Mouse (Mus musculus) gastrocnemius, postnatal 14 days (tissue): Measurements from ENCODE around the gene Gm10024. TPM values are rescaled to one million over a fixed set of nuclear protein-coding genes. Genes with fewer than 3 reads are reported as not detected.
"Not testable (repeated sequence)": the region's sequence is repeated elsewhere in the genome, so short reads cannot be mapped to it uniquely, and the experiment has no call there.

Experiments used
- DNase-seq: peaks from one replicate; pipeline ENCODE4 v3.0.0; 2021; ENCODE audit warnings: mixed read lengths
- intact Hi-C: fragments of 180-260 bp; cut with DNase I; formaldehyde crosslinking; loops from one replicate; pipeline ENCODE4 v1.15.1; 2025; ENCODE audit warnings: low total_unique reads
- long read RNA-seq, 2 experiments: library from polyadenylated mRNA; stranded (forward); transcript quantifications; one replicate each; pipeline ENCODE4 v2.0.0; 2021
- total RNA-seq, 2 experiments: library from RNA; stranded (reverse); gene quantifications; 2 replicates each; pipeline ENCODE4 v1.2.3; 2021

Gm10024 gene
- not detected for total RNA-seq
- long read RNA-seq, experiment 1, result 0 reads
- long read RNA-seq, experiment 2, result 0 reads

- DNase-seq, intact Hi-C loops: not testable (repeated sequence)
Measured at GRCm38 (mm10) chr10:77711157-77711556, at the start of gene Gm10024. Gm10024 (plus strand) TSS chr10:77711457.

GRCm38 (mm10) chr10:77663949-77664665, 47.1 kb upstream of the Gm10024 start:
- intact Hi-C loops, result no loop called here
- no peak for DNase-seq

GRCm38 (mm10) chr10:77666342-77666741, 44.9 kb upstream of the Gm10024 start:
- no peak for DNase-seq
- intact Hi-C loops, result no loop called here

- intact Hi-C loops, result no loop called here
- DNase-seq, result no peak
Measured at GRCm38 (mm10) chr10:77667402-77667801, 43.9 kb upstream of the Gm10024 start.

- intact Hi-C loops, result no loop called here
Measured at GRCm38 (mm10) chr10:77670710-77671109, 40.5 kb upstream of the Gm10024 start.

GRCm38 (mm10) chr10:77671519-77671918, 39.7 kb upstream of the Gm10024 start:
- intact Hi-C loops, result no loop called here

More at GRCm38 (mm10) chr10:77670710-77671109, 40.5 kb upstream of the Gm10024 start:
- DNase-seq, result no peak

GRCm38 (mm10) chr10:77673765-77674164, 37.5 kb upstream of the Gm10024 start:
- intact Hi-C loops, result no loop called here

More at GRCm38 (mm10) chr10:77671519-77671918, 39.7 kb upstream of the Gm10024 start:
- no peak for DNase-seq

GRCm38 (mm10) chr10:77677562-77677961, 33.7 kb upstream of the Gm10024 start:
- intact Hi-C loops, result no loop called here
- no peak for DNase-seq

More at GRCm38 (mm10) chr10:77673765-77674164, 37.5 kb upstream of the Gm10024 start:
- DNase-seq, result no peak

GRCm38 (mm10) chr10:77682994-77683393, 28.3 kb upstream of the Gm10024 start:
- intact Hi-C loops, result no loop called here
- no peak for DNase-seq

GRCm38 (mm10) chr10:77684181-77684580, 27.1 kb upstream of the Gm10024 start:
- intact Hi-C loops, result no loop called here
- no peak for DNase-seq

- no peak for DNase-seq
- intact Hi-C loops, result no loop called here
Measured at GRCm38 (mm10) chr10:77685895-77686664, 25.2 kb upstream of the Gm10024 start, which contains the start of gene Tspear. Tspear (plus strand) TSS chr10:77686569.

GRCm38 (mm10) chr10:77687021-77687420, 24.2 kb upstream of the Gm10024 start:
- DNase-seq, result no peak
- intact Hi-C loops, result no loop called here

- intact Hi-C loops, DNase-seq: not testable (repeated sequence)
Measured at GRCm38 (mm10) chr10:77690356-77690807, 20.9 kb upstream of the Gm10024 start, which contains the start of gene Gm19402. Gm19402 (minus strand) TSS chr10:77690757.

- DNase-seq, result no peak
- intact Hi-C loops, result no loop called here
Measured at GRCm38 (mm10) chr10:77697133-77697532, 14.1 kb upstream of the Gm10024 start, which contains the start of gene Gm9508. Gm9508 (minus strand) TSS chr10:77697233.

GRCm38 (mm10) chr10:77706326-77706725, 4.9 kb upstream of the Gm10024 start, which contains the start of gene Gm10272:
Gm10272 (plus strand) TSS chr10:77706626.
- no peak for DNase-seq
- intact Hi-C loops, result no loop called here

- intact Hi-C loops, result no loop called here
- DNase-seq, result no peak
Measured at GRCm38 (mm10) chr10:77709831-77710230, 1.4 kb upstream of the Gm10024 start.

GRCm38 (mm10) chr10:77713734-77714133, 2.5 kb downstream of the Gm10024 start:
- intact Hi-C loops, result no loop called here
- no peak for DNase-seq

- no peak for DNase-seq
- intact Hi-C loops, result no loop called here
Measured at GRCm38 (mm10) chr10:77715507-77715906, 4.2 kb downstream of the Gm10024 start, which contains the start of gene Gm10142. Gm10142 (plus strand) TSS chr10:77715807.

GRCm38 (mm10) chr10:77720299-77720698, 9.0 kb downstream of the Gm10024 start, which contains the start of gene Krtap12-1:
Krtap12-1 (plus strand) TSS chr10:77720599.
- DNase-seq, result not testable (repeated sequence)

GRCm38 (mm10) chr10:77724855-77725254, 13.6 kb downstream of the Gm10024 start:
- intact Hi-C loops, result no loop called here
- DNase-seq, result no peak

More at GRCm38 (mm10) chr10:77720299-77720698, 9.0 kb downstream of the Gm10024 start, which contains the start of gene Krtap12-1:
- intact Hi-C loops, result not testable (repeated sequence)
